Mouse (Mus musculus): Measurements from ENCODE around the gene Fzd7.

Gene Fzd7

GRCm38 (mm10) chr1:59497741-59498613 is 15.8 kb downstream of the Fzd7 start:
- in situ Hi-C loops (cut with MboI, MseI), result loop anchor here (25.0 kb wide), 1 partner anchor 711 kb away; the partner anchor contains the start of gene Casp8

DNA sequence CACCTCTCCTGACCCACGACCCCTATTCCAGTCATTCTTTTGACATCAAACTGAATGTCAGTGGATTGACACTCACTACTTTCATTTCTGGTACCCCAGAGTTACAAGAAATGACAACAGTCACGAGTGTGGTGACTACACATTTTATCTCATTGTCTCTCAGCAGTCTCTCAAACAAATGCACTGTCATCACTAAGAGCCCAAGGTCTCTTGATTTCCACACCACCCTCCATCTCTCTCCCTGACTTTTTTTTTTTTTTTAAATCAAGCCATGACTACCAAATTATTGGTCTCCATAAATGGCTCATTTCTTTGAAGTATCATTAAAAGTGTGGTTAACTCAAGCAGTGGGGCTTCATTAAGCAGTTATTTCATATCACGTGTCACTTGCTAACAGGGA is 17.1 kb downstream of the Fzd7 start:
- in situ Hi-C loops (cut with MboI, MseI), result loop anchor here (25.0 kb wide), 1 partner anchor 712 kb away; the partner anchor contains the start of gene Casp8

DNA sequence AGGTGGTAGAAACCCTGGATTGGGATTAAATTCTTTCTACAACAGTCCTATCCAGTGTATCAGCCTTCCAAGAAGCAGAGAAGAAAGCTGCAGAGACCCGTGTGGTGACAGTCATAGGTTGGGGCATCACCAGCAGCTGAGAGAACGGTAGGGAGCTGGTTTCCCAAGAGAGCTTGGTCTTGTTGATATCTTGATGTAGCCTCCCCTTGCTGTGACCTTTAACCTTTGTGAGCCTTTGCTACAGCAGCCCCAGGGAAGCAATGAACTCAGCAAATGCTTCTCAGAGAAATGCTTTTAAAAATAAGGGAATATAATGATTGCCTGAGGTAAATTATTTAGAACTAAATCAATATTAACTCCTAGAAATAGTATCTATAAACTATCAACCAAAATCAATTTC is 20.1 kb downstream of the Fzd7 start:
- in situ Hi-C loops (cut with MboI, MseI), result no loop called here

DNA sequence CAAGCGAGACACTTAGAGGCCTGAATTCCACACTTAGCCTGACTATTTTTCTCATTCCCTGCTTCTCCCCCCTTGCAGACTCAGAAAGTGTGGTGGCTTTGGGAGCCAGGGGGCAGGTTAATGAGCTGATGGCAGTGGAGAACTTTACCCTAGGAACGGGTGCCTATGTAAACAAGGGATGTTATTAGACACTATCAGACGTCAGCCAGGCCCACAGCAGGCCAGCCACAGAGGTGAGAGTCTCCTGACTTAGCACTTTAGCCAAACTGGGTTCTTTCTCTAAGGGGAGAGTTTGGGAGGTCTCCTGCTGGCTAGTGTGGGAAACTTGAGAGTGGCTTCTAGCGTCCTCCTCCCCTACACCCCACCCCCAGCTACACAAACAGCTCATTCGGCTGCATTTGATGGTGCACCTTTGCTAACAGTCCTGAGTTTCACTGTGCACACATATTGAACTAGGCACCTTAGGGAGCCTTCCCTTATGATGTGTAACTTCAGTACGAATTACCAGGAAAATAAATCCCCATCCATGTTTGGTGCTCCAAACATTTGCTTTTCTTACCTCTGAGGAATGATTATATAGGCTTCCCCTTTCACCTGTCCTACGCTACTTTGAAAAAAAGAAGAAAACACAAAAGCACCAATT is 21.6 kb downstream of the Fzd7 start:
- in situ Hi-C loops (cut with MboI, MseI), result no loop called here

DNA sequence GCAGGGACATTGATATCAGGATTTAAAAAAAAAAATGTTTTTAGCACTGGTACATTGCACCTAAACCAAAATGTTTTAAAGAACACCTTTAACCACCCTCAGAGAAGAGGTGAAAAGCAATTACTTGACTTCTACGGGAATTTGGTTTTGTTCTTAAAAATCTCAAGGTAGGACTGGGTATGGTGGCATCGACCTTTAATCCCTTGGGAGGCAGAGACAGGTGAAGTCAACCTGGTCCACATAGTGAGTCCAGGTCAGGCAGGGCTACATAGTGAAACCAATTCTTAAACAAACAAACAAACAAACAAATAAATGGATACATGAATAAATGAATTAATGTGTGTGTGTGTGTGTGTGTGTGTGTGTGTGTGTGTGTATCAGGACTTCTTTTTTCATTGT is 22.1 kb downstream of the Fzd7 start:
- in situ Hi-C loops (cut with MboI, MseI), result no loop called here

- in situ Hi-C loops (cut with MboI, MseI), result loop anchor here (5.0 kb wide), 1 partner anchor 49 kb away; no protein-coding TSS in a partner anchor
These were observed 26.4 kb downstream of the Fzd7 start for GRCm38 (mm10) chr1:59508463-59509139.

DNA sequence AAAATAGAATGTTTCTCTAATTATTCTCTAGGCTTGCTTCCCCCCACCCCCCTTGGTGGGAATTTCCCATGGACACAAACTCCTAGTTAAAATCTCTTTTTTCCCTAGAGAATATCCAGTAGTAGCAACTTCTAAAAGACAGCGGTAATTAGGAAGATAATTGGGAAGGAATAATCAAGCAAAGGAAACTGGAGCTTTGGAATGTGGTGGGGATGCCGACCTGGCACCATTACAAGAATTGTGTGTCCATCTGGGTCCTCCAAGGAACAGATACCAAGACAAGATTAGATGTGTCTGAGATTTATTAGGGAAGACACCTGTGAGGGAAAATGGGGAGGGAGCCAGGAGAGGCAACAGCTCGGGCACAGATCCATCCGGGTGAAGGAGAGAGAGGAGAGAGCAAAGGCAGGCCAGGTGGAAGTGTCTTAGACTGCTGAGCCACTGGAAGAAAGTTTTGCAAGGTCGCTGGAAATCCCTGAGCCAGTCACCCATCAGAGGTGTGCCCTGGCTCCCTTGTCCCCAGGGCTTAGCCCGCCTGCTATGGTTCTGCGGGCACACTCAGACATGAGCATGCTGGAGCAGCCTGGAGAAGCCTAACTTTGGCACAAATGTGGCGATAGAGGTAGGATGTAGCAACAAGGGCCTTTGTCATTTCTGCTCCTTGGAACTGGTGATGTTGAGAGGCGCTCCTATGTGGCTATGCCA is 29.5 kb downstream of the Fzd7 start:
- in situ Hi-C loops (cut with MboI, MseI), result no loop called here

DNA sequence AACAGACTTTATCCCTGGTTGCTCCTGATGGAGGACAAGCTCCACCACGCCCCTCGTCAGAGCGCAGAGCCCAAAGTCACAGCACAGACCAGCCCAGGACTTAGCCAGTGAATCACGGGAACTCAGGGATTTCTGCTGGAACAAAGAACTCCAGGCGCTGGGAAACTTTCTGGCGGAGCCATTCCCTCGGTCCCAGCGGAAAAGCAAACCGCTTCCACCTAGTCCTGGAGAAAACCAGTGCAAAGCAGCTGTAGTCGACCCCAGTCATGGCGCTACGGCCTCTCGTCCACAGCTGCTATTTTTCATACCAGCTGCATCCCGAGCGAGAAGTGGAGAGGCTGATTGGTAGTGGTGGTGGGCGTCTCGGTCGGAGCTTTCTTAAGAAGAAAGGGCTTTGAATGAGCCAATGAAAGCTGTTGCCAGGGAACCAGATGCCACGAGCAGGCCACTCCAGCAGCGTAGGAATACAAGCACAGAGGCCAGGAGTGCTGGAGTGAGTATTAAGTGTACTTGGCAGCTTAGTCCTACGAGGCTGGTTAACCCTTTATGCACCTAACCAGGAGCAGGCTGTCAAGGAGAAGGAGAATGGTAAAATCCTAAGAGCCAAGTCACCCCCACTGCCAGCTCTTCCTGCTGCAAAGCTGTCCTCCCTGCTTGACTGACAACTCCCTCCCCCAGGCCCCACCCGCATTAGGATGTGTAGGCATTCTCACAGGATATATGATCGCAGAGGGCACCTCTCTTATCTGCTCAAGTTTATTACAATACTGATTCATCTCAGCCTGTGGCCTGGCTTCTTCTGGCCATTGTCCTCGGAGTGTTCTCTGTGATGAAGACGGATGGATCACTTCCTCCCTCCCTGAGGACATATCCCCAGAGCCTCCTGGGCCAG is 34.0 kb downstream of the Fzd7 start, which contains the start of gene Gm973:
TSS of gene Gm973 (plus strand) at position 239 of the 892 bp plus-strand sequence.
- in situ Hi-C loops (cut with MboI, MseI), result no loop called here

GRCm38 (mm10) chr1:59520226-59520837 is 38.1 kb downstream of the Fzd7 start:
- in situ Hi-C loops (cut with MboI, MseI), result no loop called here

DNA sequence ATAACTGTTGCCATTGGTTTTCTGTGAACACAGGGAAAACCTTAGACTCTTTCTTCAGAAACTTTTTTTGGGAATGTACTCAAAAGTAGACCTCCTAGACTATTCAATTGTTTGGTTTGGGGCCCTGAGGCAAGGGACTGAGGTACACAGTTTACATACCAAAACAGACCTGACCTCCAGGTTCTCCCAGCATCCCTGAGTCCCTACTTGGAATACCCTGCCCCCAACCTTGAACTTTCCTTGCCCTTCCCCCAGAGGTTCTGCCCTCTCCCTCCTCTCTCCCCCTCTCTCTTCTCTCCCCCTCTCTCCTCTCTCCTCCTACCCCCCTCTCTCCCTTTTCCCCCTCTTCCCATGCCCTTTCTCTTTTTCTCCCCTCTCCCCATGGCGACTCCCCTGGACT is 40.2 kb downstream of the Fzd7 start:
- in situ Hi-C loops (cut with MboI, MseI), result no loop called here

GRCm38 (mm10) chr1:59523378-59523958 is 41.2 kb downstream of the Fzd7 start:
- in situ Hi-C loops (cut with MboI, MseI), result no loop called here

- in situ Hi-C loops (cut with MboI, MseI), result no loop called here
These were observed 41.8 kb downstream of the Fzd7 start for GRCm38 (mm10) chr1:59524071-59524470.

DNA sequence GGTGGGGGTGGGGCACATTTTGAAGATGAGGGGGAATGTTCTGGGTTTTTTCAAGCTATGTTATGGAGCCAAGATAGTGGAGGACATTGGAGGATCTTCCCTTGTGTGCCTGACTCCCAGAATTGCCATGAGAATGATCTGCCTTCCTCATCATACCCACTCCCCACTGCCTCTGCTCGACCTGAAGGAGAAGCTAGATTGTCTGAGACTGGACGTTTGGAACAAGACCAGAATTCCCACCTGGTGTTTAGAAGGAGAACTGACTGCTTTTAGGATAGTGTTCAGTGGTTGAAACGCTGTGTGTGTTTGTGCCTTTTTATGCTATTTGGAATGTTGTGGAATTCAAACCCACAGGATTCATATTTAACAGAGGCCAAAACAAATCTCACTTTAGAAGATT is 42.5 kb downstream of the Fzd7 start:
- in situ Hi-C loops (cut with MboI, MseI), result no loop called here

GRCm38 (mm10) chr1:59527219-59527618 is 45.0 kb downstream of the Fzd7 start:
- in situ Hi-C loops (cut with MboI, MseI), result no loop called here

GRCm38 (mm10) chr1:59534976-59535810 is 53.0 kb downstream of the Fzd7 start:
- in situ Hi-C loops (cut with MboI, MseI), result no loop called here
